Mouse (Mus musculus): ENCODE measurements around the gene Gfod1. TPM values are rescaled to one million over a fixed set of nuclear protein-coding genes. Genes with fewer than 3 reads are reported as not detected.

Gene Gfod1
- total RNA-seq, 2 experiments from 2014 or later, result 3.2 to 3.4 TPM

DNA sequence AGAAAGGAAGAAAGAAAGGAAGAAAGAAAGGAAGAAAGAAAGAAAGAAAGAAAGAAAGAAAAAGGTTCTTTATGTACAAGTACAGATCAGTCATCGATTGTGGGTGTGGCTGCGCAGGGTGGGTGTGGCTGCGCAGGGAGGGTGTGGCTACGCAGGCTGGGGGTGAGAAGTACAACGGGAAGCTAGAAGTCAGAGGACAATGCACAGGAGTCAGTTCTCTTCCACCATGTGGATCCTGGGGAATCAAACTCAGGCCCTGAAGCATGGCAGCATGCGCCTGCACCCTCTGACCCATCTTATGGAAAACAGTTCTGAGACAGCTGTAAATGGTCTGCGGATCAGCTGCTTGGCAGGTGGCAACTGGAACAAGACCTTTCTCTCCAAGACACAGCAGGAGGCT lies 122.9 kb downstream of the Gfod1 start:
- ATAC-seq (replicated peaks; ENCODE audit: low FRiP score, poor library complexity, severe bottlenecking), result peak; percentile 75; the same call in 1 of the 2 replicates

DNA sequence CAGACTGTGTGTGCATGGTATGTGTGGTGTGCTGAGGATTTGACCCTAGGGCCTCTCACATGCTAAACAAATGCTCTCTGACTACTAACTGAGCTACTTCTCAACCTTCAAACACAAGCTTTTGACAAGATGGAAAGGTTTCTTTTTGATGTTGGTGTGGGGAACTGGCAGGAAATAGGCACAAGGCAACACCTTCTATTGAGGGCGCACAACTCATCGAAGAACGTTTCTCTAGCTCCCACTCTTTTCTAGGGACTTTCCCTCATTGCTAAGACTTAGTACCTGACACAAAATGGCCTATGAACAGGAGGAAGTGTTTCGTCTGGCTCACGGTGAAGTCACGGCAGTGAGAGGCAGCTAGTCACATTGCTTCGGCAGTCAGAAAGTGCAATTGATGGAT lies 126.7 kb downstream of the Gfod1 start:
- no peak for ATAC-seq (replicated peaks; ENCODE audit: low FRiP score, poor library complexity, severe bottlenecking)

DNA sequence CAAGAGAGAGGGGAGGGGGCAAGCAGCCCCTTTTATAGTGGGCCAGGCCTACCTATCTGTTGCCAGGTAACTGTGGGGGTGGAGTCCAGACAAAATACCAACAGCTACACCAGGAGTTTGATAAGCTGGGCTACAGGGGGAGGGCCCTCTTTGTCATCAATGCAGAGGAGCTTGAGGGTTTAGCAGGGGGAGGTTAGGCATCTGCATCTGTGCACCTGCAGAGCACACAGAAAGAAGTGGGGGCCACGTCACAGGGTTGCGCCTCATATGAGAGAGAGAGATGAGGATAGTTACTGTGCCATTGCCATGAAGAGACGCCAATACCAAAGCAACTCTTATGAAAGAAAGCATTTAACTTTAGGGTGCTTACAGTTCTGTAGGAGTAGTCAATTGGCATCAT lies 127.3 kb downstream of the Gfod1 start:
- no peak for ATAC-seq (replicated peaks; ENCODE audit: low FRiP score, poor library complexity, severe bottlenecking)

DNA sequence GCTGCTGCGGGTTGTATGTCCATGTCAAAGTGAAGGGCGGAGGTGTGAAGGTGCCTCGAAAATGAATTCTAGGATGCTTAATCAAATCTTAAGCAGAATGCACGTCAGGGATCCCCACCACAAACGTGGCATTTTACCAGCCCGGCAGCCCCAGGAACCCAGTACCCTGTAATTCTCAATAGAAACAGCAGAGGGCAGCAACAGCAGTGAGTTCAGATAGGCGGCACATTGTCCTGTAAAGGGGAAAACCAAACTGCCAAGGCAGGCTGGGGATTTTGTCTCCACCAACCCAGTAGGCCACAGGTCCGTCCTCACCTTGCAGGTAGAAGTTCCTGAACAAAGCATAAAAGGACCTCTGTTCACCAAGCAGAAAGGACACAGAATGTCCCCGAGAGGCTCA lies 130.7 kb downstream of the Gfod1 start:
- 0 out of 2 replicates have a peak, but pooled peaks have one; percentile 37 for ATAC-seq (replicated peaks; ENCODE audit: low FRiP score, poor library complexity, severe bottlenecking)

DNA sequence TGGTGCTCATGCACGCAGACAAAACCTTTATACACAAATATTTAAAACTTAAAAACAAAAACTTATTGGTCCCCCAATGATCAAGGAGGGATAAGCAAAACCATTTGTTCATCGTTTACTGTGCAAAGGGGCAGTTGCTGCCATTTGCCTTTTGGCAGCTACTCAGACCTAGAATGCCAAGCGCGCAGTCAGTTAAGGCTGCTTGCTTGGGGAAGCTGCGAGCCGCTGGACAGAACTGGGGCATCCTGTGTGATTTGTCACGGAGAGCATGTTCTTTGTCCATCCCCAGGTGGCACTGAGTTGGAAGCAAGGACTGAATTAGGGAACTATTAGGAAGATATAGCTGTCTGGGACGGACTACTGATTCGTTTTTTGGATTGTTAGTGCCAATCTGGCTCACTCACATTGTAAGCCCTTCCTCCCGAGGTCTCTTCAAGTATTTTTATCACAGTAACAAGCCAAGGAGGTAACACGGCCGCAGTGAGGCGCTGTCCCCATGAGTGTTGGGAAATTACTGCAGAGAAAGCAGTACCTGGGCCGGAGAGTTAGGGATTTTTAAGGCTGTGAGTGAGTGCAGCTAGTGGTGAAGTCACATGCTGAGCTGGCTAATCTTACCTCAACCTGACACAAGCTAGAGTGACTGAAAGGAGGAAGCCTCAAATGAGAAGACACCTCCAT lies 131.8 kb downstream of the Gfod1 start:
- ATAC-seq (replicated peaks; ENCODE audit: low FRiP score, poor library complexity, severe bottlenecking), result no peak

DNA sequence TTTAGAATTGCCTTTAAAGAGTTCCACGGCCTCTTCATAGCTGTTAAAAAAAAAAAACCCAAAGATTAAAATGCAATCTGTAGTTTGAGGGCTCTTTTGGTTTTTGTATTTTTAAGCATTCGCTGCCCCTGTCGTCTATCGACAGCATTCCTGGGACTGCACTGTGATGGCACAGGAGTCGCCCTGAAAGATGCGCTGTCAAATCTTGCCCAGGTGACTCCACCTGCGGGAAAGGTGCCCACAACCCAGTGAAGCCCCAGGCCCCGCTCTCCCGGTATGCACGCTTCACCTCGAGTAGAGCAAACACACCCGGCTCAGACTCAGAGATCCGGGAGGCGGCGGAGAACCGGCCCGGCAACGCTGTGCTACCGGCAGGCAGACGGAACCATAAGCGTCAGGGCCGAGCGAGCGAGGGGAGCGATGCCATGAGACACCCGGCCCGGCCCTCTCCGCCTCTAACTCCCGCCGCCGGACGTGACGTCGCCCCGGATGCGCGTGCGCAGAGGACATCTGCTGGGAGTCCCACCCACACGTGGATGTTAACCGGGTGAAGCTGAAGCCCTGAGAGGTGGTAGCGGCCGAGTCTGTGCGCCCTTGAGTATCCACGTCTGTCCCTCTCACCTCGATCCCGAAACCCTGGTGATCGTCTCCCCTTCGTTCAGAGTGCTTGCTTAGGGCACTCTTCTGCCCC lies 132.8 kb downstream of the Gfod1 start, which contains the start of gene Tbc1d7:
Gene Tbc1d7, minus strand, starts transcription at position 482 of the 691 bp plus-strand sequence.
- peak; percentile 97 for ATAC-seq (replicated peaks; ENCODE audit: low FRiP score, poor library complexity, severe bottlenecking)

DNA sequence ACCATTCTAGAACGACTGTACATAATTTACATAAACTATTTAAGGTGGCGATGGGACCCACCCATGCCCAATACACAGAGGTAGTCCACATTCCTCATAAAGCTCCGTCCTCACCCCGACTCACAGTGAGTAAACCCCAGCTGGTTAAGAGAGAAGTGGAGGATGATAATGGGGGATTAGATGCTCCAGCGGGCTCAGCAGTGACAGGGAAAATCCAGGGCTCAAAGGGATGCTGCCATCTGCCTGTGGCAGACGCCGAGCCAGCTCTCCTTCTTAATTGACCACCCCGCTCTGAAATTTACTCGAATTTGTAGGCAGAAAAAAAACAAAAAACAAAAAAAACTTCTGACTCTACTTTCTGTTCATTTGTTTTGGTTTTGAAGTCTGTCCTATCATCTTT lies 136.3 kb downstream of the Gfod1 start:
- no peak for ATAC-seq (replicated peaks; ENCODE audit: low FRiP score, poor library complexity, severe bottlenecking)

DNA sequence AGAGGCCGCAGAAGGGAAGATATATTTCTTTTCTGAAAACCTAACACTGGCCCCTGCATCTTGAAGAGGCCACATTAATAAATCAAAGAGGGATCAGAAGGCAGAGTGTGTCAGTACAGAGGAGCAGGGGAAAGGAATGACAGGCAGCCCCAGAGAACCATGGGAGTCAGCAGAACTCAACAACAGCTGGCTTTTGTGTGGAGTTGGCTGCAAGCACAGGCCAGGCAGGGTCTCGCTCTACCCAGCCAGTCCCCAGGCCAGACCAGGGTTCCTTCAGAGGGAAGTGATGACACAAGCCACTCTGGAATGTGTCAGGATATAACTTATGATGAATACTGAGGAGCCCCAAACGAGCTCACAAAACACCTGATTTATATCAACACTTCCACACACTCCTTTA lies 144.5 kb downstream of the Gfod1 start:
- ATAC-seq (replicated peaks; ENCODE audit: low FRiP score, poor library complexity, severe bottlenecking), result no peak

DNA sequence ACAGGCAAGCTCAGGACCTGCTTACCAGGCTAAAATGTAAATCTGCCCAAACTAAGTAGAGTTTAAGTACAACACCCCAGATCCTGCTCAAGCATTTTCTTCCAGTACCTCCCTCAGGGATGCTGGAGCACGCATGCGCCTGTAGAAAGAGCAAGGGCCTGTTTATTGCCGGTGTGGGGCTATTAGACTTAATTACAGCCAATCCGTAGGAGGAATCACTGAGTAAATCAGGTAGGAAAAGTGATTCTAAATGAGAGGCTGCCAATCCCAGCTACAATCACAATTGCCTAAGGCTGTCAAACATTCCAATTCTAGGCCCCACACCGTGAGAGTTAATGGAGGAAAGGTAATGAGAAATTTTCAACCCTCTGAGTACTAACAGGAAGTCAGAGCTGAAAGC lies 145.7 kb downstream of the Gfod1 start:
- no peak for ATAC-seq (replicated peaks; ENCODE audit: low FRiP score, poor library complexity, severe bottlenecking)

DNA sequence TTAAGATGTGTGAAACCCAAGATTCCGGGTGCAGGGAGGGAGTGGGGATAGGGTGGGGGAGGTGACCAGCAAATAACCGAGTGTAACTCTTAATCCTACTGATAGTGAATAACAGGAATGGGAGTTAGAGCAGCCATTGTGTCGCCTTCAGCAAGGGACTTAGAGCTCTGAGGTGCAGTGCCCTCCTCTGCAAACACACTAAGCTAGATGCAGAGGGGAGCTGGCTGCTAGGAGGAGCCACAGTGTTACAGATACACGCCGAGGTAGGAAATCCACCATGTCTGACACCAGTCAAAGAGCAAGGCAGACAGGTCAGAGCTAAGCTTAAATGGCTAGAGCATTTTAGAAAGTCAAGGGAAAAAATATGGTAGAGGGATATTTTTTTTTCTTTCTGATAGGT lies 146.6 kb downstream of the Gfod1 start:
- no peak for ATAC-seq (replicated peaks; ENCODE audit: low FRiP score, poor library complexity, severe bottlenecking)

DNA sequence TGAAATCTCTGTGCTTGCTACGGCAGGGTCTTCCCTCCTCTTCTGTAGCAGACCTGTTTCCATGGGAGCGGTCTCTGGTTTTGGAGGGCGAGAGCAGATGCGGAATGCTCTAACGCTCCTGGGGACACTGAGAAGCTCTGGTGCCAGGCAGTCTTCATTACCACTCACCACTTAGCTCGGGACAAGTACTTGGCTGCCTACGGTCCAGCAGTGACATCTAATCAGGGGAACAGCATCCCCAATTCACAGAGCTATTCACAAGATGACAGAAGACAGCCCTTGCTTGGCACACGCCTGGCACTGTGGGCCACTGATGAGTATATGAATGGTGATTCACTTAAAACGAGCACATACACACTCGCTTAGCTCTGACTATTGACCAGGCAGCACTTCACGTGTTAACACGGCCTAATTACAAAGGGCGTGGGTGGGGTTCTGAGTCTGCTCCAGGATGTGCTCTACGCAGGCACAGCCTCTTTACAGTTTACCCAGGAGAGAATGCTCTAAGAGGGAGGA lies 151.9 kb downstream of the Gfod1 start:
- ATAC-seq (replicated peaks; ENCODE audit: low FRiP score, poor library complexity, severe bottlenecking), result no peak

DNA sequence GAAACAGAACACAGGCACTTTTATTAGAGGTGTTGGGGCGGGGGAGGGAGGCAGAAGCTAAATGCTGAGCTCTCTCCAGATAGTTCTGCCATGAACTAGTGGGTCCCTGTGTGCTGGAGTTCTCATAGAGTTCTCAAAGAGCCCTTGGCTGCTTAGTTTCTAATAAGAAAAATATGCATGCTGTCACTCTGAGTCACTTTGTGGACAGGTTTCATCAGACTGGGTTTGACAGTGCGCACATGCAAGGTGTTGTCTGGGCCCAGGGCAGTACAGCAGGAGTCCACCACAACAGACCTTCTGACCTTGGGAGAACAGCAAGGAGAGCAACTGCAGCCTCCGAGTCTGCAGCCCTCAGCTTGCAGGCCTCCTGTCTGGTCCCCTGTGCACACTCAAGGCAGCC lies 154.3 kb downstream of the Gfod1 start:
- no peak for ATAC-seq (replicated peaks; ENCODE audit: low FRiP score, poor library complexity, severe bottlenecking)

DNA sequence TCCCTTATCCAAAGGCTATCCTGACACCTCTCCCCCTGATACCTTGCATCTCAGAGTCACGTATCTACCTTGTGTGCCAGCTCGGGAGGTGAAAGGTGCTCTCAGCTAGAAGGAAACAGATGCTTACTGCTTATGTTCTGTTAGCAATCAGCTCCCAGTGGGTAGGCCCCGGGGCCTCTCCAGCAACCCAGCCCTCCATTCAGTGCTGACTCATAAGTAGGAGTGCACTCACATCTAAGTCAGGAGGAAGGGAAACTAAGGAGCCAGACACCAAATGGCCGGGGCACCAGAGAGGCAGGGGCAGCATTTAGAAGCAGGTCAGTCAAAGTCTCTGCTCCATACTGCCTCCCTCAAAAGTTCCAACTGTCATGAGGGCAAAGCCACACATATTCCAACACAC lies 155.3 kb downstream of the Gfod1 start:
- no peak for ATAC-seq (replicated peaks; ENCODE audit: low FRiP score, poor library complexity, severe bottlenecking)

DNA sequence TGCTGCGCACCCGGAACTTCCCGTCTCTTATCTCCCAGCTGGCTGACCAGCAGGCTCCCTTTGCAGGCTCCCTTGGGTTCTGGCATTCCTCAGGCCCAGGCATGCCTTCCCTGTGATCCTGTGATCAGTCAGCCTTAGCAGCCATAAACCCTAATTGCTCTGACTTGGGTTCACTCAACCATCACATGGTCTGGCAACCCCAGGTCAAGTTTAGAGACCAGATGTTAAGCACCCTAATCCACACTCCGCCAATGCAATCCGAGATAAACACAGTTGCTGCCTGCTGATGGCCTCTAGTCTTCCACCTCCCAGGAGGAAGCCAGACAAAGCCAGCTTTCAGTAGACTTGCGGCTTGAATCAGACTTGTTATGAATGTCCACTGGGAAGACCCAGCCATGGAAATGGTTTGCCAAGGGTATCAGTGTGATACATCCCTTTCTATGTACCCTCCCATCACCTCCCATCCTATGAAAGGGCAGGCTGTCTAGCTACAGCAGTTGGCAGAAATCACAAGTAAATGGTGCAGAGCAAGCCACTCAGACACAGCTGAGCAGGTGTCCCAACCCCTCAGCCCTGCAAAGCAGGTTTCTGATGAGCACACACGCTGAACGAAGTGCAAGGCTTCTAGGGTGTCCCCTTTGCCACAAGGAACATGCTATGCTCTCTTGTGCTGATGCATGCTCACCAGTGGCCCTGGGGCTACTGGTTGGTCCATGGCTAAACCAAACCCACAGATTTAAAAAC lies 157.3 kb downstream of the Gfod1 start:
- ATAC-seq (replicated peaks; ENCODE audit: low FRiP score, poor library complexity, severe bottlenecking), result no peak

Other genes starting within 250 kb of the Gfod1 start
- gene Tbc1d7, start 132.7 kb downstream of the Gfod1 start, total RNA-seq (2015; ENCODE audit: low replicate concordance), result 1.4 TPM in 1 of 2 replicates, not detected in the other
- 1.4 TPM in 1 of 2 replicates, not detected in the other for gene Tbc1d7, start 132.7 kb downstream of the Gfod1 start, total RNA-seq (2017; ENCODE audit: low replicate concordance)
- gene Sirt5, start 61.3 kb upstream of the Gfod1 start, total RNA-seq (2015; ENCODE audit: low replicate concordance), result not detected in 2 replicates
- gene Sirt5, start 61.3 kb upstream of the Gfod1 start, total RNA-seq (2017; ENCODE audit: low replicate concordance), result 0.76 TPM in 1 of 2 replicates, not detected in the other
- gene Nol7, start 94.2 kb upstream of the Gfod1 start, total RNA-seq (2015; ENCODE audit: low replicate concordance), result 45.8 and 87.6 TPM in 2 replicates
- gene Nol7, start 94.2 kb upstream of the Gfod1 start, total RNA-seq (2017; ENCODE audit: low replicate concordance), result 33.4 and 107 TPM in 2 replicates
- 23.9 and 51.9 TPM in 2 replicates for gene Ranbp9, start 177.1 kb upstream of the Gfod1 start, total RNA-seq (2015; ENCODE audit: low replicate concordance)
- gene Ranbp9, start 177.1 kb upstream of the Gfod1 start, total RNA-seq (2017; ENCODE audit: low replicate concordance), result 41.1 and 43.3 TPM in 2 replicates